Mouse (Mus musculus) large intestine, adult 2 months (tissue): ENCODE data around the gene Mus81. TPM values are rescaled to one million over a fixed set of nuclear protein-coding genes. Genes with fewer than 3 reads are reported as not detected.
A peak's percentile ranks its signal among the peaks of the same experiment; 100 is the strongest.

Experiments
- DNase-seq: peaks from one replicate; pipeline ENCODE4 v3.0.0-alpha.2; 2012; ENCODE audit warnings: low read depth, low spot score
- WGBS: fragments of 180-500 bp; shearing (Covaris S2); methylation state at CpG from one replicate; pipeline ENCODE4 v1.1.7; 2018; 5-methylcytosine and 5-hydroxymethylcytosine counted together
- polyA plus RNA-seq: library from polyadenylated mRNA; depleted of rRNA; stranded (reverse); fragments of >200 nt; gene quantifications from 2 replicates; pipeline ENCODE4 v1.2.3, GENCODE M21; 2012; rRNA removed

The Mus81 gene
- polyA plus RNA-seq, result 23.6 and 29.1 TPM in 2 replicates

DNA sequence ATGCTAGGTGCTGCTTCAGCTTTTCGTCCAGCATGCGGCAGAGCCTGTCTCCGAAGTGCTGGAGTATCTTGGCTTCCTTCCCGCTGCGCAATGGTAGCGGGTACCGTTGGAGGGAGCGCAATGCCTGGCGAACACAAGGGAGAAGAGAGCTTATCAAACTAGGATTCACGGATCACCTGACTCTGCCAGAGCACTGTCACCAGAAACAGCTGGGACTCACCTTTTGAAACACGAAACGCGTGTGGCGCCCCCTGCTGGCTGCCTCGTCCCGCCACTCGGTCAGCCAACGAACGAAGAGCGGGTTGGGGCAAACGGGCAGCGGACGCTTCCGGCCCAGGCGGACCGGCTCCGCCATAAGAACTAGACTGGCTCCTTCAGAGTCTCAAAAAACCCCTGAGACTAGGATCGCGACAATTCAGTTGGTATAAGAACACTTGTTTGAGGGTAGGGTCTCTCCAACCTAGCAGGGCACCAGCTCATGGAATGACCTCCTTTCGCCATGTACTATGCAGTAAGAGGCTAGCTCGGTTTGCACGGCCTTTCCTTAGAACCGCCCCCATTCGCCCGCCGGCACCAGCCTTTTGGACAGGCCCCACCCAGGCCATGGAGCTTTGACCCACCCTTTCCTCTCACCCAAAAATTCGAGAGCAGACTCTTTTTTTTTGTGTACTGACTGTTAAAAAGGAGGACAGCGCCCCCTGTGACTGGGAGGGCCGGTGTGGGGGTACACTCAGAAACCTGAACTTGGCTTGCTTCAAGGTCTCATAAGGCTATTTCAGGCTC is at the start of gene Mus81:
TSS of gene Mus81 (minus strand) at position 635 of the 783 bp plus-strand sequence.
- under 1% methylated on average over 39 of the region's 39 CpGs for WGBS
- peak; percentile 88 for DNase-seq

DNA sequence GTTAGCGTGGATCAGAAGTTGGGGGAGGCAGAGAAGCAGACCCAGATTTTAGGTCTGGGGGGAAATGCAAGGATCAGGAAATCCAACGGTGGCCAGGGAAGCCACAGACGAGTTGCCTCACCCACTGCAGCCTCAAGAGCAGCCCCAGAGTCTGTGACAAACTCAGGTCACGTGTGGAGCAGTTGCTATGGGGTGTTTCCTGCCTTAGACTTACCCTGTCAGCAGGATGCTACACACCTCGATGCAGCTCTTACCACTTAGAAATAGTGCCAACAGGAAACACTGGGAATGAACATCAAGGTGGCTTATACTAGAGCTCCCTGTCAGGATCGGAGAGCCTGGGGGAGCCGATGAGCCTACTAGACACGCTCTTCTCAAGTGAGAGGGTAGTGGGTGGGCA is 44.3 kb upstream of the Mus81 start:
- 52% methylated on average over 8 of the region's 8 CpGs for WGBS
- no peak for DNase-seq

DNA sequence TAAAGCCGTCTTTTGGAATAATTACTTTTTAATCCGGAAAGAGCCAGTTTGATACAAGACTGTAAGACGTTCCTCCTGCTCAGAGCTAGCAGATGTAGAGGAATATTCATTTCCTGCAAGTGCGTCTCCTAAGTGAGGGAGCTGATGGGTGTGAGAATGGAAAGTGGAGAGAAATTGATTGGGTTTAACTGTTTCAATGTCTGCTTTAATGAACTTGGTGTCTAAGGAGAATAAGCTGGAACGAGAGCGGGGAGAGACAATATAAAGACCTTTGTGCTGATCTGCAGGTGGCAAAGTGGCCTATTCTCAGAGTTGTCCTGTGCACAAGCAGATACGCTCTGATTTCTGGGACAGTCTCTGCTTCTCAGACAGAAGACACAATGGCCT is 41.9 kb upstream of the Mus81 start:
- no peak for DNase-seq
- 33% methylated on average over 7 of the region's 7 CpGs for WGBS

DNA sequence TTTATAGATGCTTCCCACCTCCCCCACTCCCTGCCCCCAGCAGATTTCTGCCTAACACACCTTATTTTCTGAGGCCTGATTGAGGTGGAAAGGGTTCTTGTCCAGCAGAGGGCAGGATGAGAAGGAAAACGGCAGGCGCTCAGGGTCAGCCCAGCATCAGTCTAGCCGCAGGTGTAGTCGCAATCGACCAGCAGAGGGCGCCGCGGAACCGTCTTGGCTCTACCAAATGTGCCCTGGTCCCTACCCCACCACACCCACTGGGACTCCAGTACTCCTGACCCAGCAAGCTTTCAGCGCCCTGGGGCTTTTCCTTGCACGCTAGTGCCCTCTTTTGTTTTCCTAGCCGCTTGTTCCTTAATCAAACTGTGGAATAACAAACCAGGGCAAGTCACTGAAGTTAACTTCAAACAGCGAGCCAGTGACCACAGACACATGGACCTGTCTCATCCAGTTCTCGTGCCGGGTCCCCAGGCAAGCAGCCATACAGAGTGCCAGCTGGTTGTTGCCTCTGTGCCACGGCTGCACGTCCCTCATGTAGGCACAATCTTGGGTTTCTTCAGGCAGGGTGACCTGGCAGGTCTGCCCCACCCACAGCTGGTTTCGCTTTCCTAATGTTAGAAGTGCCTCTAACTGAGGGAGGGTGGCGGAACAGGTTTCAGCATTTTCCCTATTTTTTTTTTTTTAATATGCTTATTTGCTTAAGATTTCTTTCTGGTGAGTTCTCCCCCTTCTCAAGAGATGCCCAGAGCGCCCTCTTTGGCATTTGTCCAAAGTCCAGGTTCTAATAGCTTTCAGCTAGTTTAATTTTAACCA is 41.3 kb upstream of the Mus81 start:
- DNase-seq, result peak; percentile 96
- 7% methylated on average over 20 of the region's 20 CpGs for WGBS

DNA sequence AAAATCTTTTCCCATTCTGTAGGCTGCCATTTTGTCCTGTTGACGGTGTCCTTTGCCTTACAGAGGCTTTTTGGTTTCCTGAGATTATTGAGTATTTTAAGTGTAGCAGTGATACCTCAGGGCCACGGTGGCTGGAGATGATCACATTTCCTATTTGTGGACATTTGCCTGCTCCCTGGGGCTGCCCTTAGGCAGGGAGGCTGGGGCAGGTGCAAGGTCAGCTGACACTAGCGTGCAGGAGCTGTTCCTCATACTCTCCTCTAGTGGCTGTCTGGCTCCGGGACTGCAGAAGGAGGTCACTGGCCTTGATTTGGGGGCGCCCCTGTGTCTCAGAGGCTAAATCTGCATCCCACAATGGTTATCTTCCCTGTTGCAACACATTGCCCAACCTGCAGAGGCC is 37.0 kb upstream of the Mus81 start:
- no peak for DNase-seq
- 75% methylated on average over 5 of the region's 5 CpGs for WGBS

DNA sequence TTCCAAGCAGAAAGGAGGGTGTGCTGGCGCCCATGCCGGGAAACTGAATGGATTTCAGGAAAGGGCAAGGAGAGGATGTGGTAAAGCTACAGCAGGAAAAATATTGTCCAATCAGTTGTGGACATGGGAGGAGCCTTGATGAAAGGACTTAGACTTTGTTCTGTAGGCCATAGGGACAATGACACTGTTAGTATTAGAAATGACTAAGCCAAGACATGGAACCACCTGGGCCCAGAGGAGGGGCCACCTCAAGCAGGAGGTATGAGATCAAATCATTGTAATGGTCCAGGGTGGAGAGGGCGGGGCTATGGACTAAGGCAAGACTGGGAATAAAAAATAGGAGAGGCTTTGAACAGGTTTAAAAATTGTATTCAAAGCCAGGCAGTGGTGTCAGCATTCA is 30.5 kb upstream of the Mus81 start:
- DNase-seq, result no peak
- WGBS, result 56% methylated on average over 3 of the region's 3 CpGs

DNA sequence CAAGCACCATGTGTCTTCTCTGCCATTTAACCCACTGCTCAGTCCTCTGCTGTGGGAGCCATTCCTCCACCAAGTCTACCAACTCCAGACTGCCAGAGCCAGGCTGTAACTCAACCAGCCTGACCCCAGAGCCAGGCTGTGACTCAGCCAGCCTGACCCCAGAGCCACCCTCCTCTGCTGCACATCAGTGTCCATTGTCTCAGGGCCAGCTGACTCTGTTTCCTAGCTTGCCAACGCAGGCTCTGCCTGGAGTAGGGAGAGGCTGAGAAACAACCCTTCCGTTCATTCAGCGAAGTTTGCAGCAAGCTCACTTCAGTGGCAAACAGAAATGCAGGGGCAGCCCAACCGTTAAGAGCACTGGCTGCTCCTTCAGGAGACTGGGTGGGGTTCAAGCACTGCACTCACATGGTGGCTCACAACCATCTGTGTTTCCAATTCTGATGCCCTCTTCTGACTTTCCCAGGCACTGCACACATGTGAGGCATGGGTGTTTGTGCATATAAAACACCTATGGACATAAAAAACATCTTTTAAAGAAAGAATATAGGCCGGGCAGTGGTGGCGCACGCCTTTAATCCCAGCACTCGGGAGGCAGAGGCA is 28.8 kb upstream of the Mus81 start:
- WGBS, result 85% methylated on average over 8 of the region's 8 CpGs
- DNase-seq, result no peak

DNA sequence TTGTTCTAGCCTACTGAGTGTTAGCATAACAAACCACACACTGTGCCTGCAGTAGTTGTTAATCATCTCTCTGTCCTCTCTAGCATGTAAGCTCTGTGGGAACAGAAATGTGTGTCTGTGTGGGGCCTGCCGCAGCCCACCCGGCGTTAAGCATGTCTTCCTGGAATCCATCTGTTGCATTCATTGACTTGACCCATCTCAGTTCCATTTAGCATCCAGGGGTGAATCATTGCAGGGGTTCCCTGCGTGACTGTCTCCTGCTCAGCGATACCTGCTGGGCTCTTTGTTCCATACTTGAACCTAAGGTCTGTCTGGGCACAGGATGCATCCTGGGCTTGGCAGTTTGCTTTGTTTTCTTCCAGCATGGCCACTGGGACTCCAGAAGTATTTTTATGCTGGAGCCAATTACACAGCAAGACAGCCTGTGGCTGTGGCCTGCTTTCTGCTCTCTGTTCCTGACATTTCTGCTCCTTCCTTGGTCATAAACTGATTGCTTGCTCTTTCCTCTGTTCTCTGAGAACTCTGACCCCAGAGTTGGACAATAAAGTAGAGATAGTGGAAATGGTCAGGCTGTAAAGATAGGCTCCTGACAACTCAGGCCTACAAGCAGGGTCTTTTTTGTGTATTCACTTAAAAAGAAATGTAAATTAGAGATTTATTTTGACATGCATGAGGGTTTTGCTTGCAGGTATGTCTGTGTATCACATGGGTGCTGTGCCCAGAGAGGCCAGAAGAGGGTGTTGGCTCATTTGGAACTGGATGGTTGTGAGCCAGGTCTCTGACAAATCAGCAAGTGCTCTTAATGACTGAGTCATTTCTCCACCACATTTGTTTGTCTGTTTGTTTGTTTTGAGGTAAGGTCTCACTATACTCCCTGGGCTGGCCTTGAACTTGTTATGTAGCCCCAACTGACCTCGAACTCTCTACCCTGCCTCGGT is 27.9 kb upstream of the Mus81 start:
- no peak for DNase-seq
- WGBS, result 85% methylated on average over 7 of the region's 7 CpGs

DNA sequence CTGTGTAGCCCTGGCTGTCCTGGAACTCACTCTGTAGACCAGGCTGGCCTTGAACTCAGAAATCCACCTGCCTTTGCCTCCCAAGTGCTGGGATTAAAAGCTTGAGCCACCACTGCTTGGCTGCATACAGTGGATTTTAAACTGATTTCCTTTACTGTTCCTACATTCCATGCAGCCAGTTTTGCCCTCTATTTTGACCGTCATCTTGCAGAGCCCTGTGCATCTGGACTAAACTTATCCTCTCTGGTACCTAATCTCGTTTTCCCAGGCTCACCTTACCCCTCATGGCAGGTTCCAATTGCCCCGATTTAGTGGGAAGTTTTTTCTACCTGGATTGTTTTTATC is 24.8 kb upstream of the Mus81 start:
- 73% methylated on average over 3 of the region's 3 CpGs for WGBS
- no peak for DNase-seq

DNA sequence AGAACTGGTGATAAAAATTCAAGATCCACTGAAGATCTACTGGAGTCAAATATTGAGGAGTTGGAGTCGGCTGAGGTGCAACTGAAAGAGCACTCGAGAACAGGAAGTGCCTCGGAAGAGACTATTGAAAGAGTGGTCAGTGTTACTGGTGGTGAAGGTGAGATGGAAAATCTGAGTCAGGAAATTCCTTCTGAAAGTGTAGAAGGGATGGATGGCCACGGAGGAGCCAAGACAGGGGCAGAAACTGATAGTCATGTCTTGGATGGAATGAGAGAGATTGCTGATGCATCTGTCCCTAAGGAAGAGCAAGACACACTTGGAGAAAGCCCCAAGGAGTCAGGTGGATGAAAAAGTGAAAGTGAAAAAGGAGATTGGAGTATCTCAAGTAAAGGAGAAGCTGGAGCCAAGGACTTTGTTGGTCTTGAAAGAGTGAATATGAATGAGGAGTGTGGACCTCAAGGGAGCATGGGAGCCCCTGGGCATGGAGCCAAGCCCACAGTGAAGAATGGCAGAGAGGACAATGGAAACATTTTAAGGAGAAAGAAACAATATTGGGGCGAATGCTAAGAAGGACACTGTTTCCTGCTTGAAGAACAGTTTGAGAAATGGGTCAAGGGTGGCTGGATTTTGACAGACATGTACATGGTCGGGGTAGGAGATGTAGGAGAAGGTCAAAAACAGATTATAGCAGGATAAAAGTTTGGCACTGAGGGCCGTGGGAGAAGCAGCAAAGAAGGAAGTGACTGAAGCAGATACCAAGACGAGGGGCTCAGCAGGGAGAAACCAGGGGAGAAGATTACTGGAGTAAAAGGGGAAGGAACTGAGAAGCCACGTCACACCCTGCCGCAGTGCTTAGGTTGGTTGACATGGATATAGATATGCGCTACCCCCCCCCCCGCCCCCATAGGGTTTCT is 24.1 kb upstream of the Mus81 start:
- DNase-seq, result no peak
- WGBS, result 64% methylated on average over 12 of the region's 12 CpGs

DNA sequence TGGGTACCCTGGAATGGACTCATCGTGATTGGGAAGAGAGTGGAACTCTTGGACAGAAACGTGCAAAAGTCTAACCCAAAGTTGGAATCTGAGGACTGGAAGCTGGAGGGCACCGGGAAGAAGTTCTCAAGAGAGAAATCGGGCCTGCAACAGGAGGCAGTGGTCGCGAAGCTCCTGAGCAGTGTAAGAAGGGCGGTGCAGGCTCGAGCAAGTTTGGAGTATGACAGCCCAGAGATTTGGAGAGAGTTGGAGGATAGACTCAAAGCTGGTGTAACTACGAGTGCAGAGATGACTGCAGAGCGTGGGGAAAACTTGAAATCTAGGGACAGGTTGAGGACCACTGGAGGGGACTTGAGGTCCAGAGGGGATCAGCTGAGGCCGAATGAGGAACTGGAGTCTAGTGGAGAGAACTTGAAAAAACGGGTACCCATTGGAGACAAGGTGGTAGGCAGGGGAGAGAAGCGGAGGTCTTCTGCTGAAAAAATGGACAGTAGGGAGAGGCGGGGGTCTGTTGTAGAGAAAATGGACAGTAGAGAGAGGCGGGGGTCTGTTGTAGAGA is 23.0 kb upstream of the Mus81 start:
- 37% methylated on average over 15 of the region's 15 CpGs for WGBS
- no peak for DNase-seq

DNA sequence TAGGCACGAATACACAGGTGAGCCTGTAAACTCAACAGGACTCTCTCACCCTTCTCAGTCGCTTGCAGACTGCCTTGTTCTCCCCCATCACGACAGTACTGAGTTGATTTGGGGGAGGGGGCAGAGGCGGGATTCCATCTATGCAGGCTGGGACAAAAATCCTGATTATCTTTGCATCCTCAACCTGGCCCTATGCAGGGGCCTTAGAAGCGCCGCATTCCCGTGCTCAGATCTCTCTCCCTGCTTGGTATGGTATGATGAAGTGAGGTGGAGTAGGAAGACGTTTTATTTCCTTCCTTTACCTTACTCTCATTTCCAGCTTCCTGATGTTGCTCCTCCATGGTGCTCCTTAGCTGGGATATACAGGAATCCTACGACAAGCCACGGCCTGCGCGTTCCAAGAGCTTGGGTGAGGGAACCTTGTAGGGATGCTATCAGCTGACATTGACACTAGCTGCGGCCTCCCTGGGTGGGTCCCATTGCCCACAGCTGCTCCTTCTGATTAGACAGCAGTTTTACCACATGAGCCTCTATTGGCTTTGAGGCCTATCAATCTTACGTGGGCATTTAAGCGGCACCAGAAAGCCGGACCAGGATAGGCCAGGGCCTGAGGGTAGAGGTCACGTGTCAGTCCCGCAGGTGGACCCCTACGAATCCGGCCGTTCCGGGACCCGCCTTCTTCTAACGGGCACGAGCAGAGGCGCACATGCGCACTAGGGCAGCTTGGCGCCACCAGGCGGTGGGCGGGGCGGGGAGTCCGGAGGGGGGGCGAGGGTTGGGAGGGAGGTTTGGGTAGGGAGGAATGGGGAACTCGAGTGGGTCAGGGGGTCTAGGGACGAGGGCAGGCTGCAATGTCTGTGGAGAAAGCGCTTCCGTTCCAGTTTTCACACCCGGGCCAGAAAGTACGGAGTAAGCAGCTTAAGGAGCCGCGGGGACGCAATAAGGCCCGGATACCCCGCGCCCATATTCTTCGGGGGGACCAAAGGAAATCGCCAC is 22.1 kb upstream of the Mus81 start, which contains the start of gene Snx32:
TSS of gene Snx32 (minus strand) at position 508 of the 996 bp plus-strand sequence.
- 3% methylated on average over 47 of the region's 47 CpGs for WGBS
- no peak for DNase-seq

DNA sequence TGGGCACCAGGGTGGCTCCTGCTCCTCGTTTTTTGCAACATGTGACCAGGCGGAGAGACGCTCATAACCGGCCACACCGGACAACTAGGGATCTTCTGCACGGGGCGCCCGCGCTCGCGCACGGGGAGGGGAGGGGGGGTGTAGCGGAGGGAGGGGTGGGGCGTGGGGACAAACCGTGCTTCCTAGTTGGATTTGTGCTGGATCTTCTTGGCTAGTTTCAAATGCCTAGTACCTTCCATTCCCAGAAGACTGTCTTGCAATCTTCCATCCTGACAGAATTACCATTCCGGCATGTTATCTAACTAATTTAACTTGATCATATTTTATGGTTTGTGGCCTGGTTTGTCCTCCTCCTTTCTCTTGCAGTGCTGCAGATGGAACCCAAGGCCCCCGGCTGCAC is 15.5 kb upstream of the Mus81 start, which contains the start of gene 1700020D05Rik:
TSS of gene 1700020D05Rik (minus strand) at position 101 of the 400 bp plus-strand sequence.
- 46% methylated on average over 17 of the region's 17 CpGs for WGBS
- DNase-seq, result no peak

DNA sequence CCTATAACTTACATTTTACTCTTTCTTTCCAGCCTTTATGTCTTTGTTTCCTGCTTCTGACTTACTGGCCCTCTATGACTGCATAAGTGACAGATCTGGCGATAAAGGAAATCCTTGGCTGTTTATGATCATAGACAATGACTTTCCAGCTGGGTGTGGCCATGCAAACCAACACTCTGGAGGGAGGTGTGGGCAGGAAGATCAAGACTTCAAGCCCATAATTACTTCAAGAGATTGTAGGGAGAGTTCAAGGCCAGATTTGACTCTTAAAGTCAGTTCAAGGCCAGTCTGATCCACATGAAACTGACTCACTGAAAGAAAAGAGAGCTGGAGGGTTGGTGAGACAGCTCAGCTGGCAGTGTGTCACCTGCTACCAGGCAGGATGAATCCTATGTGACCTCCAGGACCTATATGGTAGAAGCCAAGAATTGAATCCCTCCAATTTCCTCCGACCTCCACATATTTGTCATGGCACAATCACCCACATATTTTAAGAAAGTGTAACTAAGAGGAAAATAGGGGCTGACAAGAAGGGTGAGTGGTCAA is 12.2 kb upstream of the Mus81 start:
- WGBS, result 35% methylated on average over 2 of the region's 2 CpGs
- peak; percentile 78 for DNase-seq

DNA sequence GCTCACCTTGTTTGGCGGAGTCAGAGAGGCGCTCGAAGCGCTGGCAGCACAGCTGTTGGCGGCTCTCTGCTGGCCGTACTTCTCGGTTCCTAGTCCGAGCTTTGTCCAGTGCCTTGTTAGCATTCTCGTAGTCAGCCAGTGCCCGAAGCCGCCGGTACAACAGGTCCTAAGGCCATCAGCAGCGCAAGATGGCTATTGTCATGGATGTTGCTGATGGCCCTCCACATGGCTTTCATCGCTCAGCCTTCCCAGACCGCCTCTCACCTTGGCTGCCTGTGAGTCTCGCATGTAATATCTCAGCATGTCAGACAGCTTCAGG is 7.8 kb upstream of the Mus81 start:
- WGBS, result 89% methylated on average over 16 of the region's 16 CpGs

DNA sequence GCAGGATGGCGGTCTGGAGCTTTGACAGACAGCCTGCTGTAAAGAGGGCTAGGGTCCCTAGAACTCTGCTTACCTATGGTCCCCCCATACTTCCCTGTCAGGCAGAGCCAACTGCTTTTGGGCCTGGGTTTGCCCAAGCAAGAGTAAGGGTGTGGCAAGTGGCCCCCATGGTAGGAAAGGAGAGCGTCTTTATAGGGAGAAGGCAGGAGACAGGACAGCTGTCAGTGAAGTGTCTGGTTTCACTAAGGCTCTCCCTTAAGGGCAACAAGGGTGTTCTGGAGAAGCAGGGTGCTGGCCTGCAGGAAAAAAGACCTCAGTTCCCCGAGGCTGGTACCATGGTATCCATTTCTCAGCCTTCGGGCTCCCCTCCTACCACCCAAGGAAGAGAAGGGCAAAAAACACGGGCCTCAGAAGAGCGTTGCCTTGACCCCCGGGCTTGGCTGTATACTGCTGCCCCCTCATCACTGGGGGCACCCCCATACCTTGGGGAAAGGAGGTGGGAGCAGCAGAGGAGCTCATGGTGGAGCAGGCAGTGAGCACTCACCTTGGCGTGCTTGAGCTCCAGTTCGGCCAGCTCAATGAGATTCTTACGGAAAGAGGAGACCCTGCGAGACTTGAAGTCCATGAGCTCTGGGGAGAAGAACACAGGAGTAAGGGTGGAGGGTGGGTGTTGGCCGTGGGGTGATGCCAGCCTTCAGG is 7.3 kb upstream of the Mus81 start:
- WGBS, result 78% methylated on average over 12 of the region's 12 CpGs

More for the DNA sequence above, 7.8 kb upstream of the Mus81 start:
- no peak for DNase-seq

More for the DNA sequence above, 7.3 kb upstream of the Mus81 start:
- no peak for DNase-seq
